Mouse (Mus musculus) stomach, postnatal 0 days (tissue): ENCODE measurements around the gene Crnn. TPM values are rescaled to one million over a fixed set of nuclear protein-coding genes. Genes with fewer than 3 reads are reported as not detected.

Source experiments
- ATAC-seq: fragments of 200-750 bp; cut with Nextera tagmentation; 2 replicates; pipeline ENCODE4 v1.8.0; 2017; ENCODE audit not compliant: low FRiP score, low TSS enrichment
- DNase-seq: peaks from one replicate; pipeline ENCODE4 v3.0.0-alpha.2; 2016; ENCODE audit warnings: low spot score
- H3K27ac ChIP-seq: fragments of 300-500 bp; sonication (generic); replicated peaks from 2 replicates; pipeline ENCODE4 v1.5.1; 2014; ENCODE audit warnings: mild to moderate bottlenecking, control low read depth
- H3K27me3 ChIP-seq: fragments of 300-500 bp; sonication (generic); 2 replicates; pipeline ENCODE4 v1.6.1; 2014; ENCODE audit warnings: low read length; ENCODE audit not compliant: control insufficient read depth, insufficient read depth
- H3K36me3 ChIP-seq: fragments of 300-500 bp; sonication (generic); 2 replicates; pipeline ENCODE4 v1.6.1; 2014; ENCODE audit warnings: low read length, mixed read lengths; ENCODE audit not compliant: control insufficient read depth, insufficient read depth
- H3K4me1 ChIP-seq: fragments of 300-500 bp; sonication (generic); replicated peaks from 2 replicates; pipeline ENCODE4 v1.6.1; 2014; ENCODE audit warnings: antibody characterized with exemption; ENCODE audit not compliant: control insufficient read depth, insufficient read depth
- H3K4me2 ChIP-seq: fragments of 300-500 bp; sonication (generic); replicated peaks from 2 replicates; pipeline ENCODE4 v1.6.1; 2014; ENCODE audit warnings: low read depth, mild to moderate bottlenecking, control low read depth, moderate library complexity
- H3K4me3 ChIP-seq: fragments of 300-500 bp; sonication (generic); 2 replicates; pipeline ENCODE4 v1.5.1; 2014; ENCODE audit warnings: low read depth, low read length, control low read depth
- H3K9ac ChIP-seq: fragments of 300-500 bp; sonication (generic); 2 replicates; pipeline ENCODE4 v1.6.1; 2014; ENCODE audit warnings: mild to moderate bottlenecking, low read length, control low read depth, mixed read lengths
- H3K9me3 ChIP-seq: fragments of 300-500 bp; sonication (generic); 2 replicates; pipeline ENCODE4 v1.6.1; 2016; ENCODE audit warnings: low read length; ENCODE audit not compliant: control insufficient read depth
- CTCF ChIP-seq: IDR thresholded peaks from 2 replicates; pipeline ENCODE4 v1.5.1; 2016; ENCODE audit warnings: antibody characterized with exemption, low read depth, mild to moderate bottlenecking, moderate library complexity
- EP300 ChIP-seq: optimal IDR thresholded peaks from 2 replicates; pipeline ENCODE3; 2016; ENCODE audit warnings: antibody characterized with exemption
- WGBS: fragments of 180-500 bp; shearing (Covaris S2); extraction: QIAGEN DNeasy Blood & Tissue Kit; methylation state at CpG from one replicate; pipeline ENCODE4 v1.1.7; 2014; 5-methylcytosine and 5-hydroxymethylcytosine counted together
- polyA plus RNA-seq: library from polyadenylated mRNA; unstranded; fragments of >200 nt; fragmentation: Nextera tagmentation; extraction: Ambion mirVana; gene quantifications from 2 replicates; pipeline ENCODE4 v1.2.1, GENCODE M21; 2015

Gene Crnn
- polyA plus RNA-seq, result 3.3 and 3.7 TPM in 2 replicates

DNA sequence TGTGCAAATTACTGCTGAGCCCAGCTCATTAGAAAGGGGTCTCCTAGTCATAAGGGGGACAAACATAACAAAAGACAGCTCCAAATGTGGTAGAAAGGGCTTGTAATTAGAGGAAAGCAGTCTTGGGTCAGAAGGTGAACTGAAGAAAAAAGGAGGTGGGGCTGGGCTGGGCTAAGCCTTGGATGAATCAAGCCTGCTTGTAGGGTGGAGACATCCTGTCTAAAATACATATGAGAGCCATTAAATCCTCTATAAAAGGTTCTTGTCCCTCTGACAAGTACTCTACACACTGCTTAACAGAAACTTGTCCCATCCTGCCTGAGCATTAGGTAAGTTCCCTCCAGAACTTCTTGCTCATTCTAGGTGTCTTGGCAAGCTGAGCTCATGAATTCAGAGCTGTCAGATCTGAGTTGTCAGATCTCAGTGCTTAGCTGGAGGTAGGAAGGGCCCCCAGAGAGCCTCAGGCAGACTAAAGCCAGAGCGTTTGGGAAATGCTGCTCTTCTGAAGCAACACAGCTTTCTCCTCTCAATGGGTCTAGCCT is at the start of gene Crnn:
Gene Crnn (plus strand): TSS at position 278 of the 542 bp plus-strand sequence.
- Histone ChIP-seq H3K9me3 (no peaks in the 10 kb centered on the region), H3K4me3 (no peak within 1 kb of the TSS), H3K4me2 (no peak within 1 kb of the TSS), H3K4me1 (no peaks in the 10 kb centered on the region), H3K27me3 (no peaks in the 10 kb centered on the region), H3K36me3 (no peaks in the 10 kb centered on the region), H3K9ac (no peak within 1 kb of the TSS), H3K27ac (peak within 1 kb of the TSS; percentile 63)
- WGBS, result 38% methylated on average over 1 of the region's 1 CpGs
- DNase-seq (no peak), ATAC-seq (peak; percentile 73; the same call in 1 of the 2 replicates)
- no peak for TF ChIP-seq CTCF
- TF ChIP-seq EP300, result peak; percentile 67

DNA sequence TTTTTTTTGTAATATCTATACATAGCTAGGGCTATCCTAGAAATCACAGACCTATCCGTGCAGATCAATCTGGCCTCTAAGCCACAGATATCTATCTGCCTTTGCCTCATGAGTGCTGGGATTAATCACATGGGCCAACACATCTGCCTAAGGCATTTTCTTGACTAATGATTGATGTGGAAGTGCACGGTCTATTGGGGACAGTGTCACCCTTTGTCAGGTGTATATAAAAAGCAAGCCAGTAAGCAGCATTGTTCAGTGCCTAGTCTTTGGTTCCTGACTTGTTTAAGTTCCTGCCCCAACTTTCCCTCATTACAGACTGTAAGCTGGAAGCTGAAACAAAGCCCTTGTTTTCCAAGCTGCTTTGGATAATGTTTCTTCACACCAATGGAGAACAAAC is 48.1 kb upstream of the Crnn start:
- ATAC-seq (no peak), DNase-seq (no peak)
- Histone ChIP-seq H3K4me3 (no peak overlapping the region), H3K9ac (no peak overlapping the region), H3K4me2 (no peak overlapping the region), H3K9me3 (no peaks in the 10 kb centered on the region), H3K36me3 (no peaks in the 10 kb centered on the region), H3K4me1 (no peaks in the 10 kb centered on the region), H3K27me3 (no peaks in the 10 kb centered on the region), H3K27ac (no peak overlapping the region)
- no peak for TF ChIP-seq EP300
- TF ChIP-seq CTCF, result no peak
- WGBS, result 54% methylated on average over 2 of the region's 2 CpGs

DNA sequence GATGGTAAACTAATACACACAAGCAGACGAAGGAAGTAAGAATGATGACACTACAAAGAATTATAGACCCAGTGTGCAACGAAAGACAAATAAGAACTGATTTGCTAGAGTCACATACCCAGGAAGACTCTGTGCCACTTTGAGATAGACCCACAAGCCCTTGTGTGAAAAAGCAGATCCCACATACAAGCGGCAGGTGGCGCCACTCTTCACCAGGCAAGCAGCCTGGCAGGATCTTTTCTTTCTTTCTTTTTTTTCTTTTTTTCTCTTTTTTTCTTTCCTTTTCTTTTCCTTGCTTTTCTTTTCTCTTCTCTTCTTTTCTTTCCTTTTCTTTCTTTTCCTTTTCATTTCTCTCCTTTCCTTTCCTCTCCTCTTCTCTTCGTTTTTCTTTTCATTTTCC is 32.9 kb upstream of the Crnn start:
- peak; percentile 59 for TF ChIP-seq CTCF
- TF ChIP-seq EP300, result no peak

DNA sequence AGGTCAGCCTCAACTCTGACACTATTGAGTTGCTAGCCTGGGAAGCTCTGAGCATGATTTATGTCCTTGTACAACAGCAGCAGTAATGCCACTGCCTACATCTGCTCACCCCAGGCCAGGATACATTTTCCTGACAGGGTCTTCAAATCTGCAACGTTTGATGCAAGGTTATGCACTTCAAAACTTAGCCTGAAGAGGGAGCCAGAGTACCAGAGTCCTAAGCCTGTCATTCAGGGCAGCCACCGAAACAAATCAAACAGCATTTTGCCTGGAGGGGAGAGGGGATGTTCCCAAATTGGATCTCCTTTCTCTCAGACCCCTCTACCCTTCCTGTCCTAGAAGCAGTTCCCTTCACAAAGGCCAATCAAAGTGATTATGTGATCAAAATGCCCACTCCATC is 30.1 kb upstream of the Crnn start:
- no peaks in the 10 kb centered on the region for H3K4me1 ChIP-seq
- 4% methylated on average over 2 of the region's 2 CpGs for WGBS
- no peak for ATAC-seq
- H3K4me3 ChIP-seq, result no peak overlapping the region
- DNase-seq, result peak; percentile 38
- no peak overlapping the region for H3K9ac ChIP-seq
- no peaks in the 10 kb centered on the region for H3K27me3 ChIP-seq
- TF ChIP-seq EP300, result no peak
- TF ChIP-seq CTCF, result peak; percentile 81
- H3K27ac ChIP-seq, result no peak overlapping the region
- H3K4me2 ChIP-seq, result no peak overlapping the region
- H3K36me3 ChIP-seq, result no peaks in the 10 kb centered on the region
- no peaks in the 10 kb centered on the region for H3K9me3 ChIP-seq

More for the DNA sequence above, 32.9 kb upstream of the Crnn start:
- Histone ChIP-seq H3K9ac (no peak overlapping the region), H3K4me2 (no peak overlapping the region), H3K27me3 (no peaks in the 10 kb centered on the region), H3K4me1 (no peaks in the 10 kb centered on the region), H3K27ac (no peak overlapping the region), H3K9me3 (no peaks in the 10 kb centered on the region), H3K4me3 (no peak overlapping the region), H3K36me3 (no peaks in the 10 kb centered on the region)
- peak; percentile 34 for DNase-seq
- ATAC-seq, result no peak
- WGBS, result 44% methylated on average over 5 of the region's 5 CpGs

DNA sequence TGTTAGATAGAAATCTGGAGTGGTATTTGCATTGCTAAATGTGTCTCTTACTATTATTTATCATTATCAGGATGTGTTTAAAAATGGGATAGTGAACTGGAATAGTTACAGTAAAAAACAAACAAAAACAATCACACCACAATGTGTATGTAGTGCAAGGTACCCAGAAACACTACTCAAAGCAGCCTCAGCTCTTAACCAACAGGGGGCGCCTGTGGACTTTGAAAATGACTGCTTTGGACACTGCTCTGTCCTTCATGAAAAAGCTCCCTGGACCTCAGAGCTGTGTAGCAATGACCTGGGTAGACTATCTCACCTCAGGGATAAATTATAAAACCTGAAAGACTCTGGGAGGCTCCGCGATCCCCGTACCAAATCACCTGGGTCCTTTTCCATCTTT is 25.5 kb upstream of the Crnn start:
- DNase-seq (no peak), ATAC-seq (no peak; the same call in 1 of the 2 replicates)
- H3K4me2 ChIP-seq, result no peak overlapping the region
- H3K4me3 ChIP-seq, result no peak overlapping the region
- 40% methylated on average over 4 of the region's 4 CpGs for WGBS
- no peaks in the 10 kb centered on the region for H3K36me3 ChIP-seq
- TF ChIP-seq CTCF (peak; percentile 59), EP300 (no peak)
- H3K27ac ChIP-seq, result no peak overlapping the region
- no peaks in the 10 kb centered on the region for H3K9me3 ChIP-seq
- H3K27me3 ChIP-seq, result no peaks in the 10 kb centered on the region
- H3K9ac ChIP-seq, result no peak overlapping the region
- H3K4me1 ChIP-seq, result no peaks in the 10 kb centered on the region

DNA sequence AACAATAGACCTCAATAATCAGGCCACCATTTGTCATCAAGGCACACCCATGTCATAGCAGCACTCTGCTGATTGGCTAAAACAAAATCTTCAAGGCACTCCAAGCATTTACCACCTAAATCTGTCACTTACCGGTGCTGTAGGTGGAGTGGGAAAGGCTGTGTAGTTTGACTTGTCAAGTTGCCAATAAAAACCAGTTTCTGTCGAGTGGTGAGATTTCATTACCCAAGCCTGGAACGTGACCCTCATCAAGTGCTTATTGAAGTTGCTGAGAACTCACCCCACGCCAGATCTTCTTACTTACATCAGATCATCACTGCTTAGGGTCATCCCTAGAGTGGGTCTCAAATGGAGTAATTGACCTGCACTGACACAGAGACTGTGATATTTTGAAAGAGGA is 16.5 kb upstream of the Crnn start:
- H3K9me3 ChIP-seq, result no peaks in the 10 kb centered on the region
- H3K36me3 ChIP-seq, result no peaks in the 10 kb centered on the region
- no peak overlapping the region for H3K4me2 ChIP-seq
- no peak overlapping the region for H3K9ac ChIP-seq
- DNase-seq (no peak), ATAC-seq (peak; percentile 61)
- no peak overlapping the region for H3K4me3 ChIP-seq
- 26% methylated on average over 4 of the region's 4 CpGs for WGBS
- H3K27me3 ChIP-seq, result no peaks in the 10 kb centered on the region
- TF ChIP-seq EP300, result no peak
- no peaks in the 10 kb centered on the region for H3K4me1 ChIP-seq
- peak overlapping the region; percentile 76 for H3K27ac ChIP-seq
